Mouse (Mus musculus) neural tube, embryonic 14.5 days (tissue): ENCODE data around the gene Cacnb3. TPM values are rescaled to one million over a fixed set of nuclear protein-coding genes. Genes with fewer than 3 reads are reported as not detected.

ENCODE experiments used
- ATAC-seq: fragments of 200-750 bp; cut with Nextera tagmentation; 2 replicates; pipeline ENCODE4 v1.8.0; 2017; ENCODE audit warnings: low read depth, mild to moderate bottlenecking, moderate TSS enrichment, moderate library complexity
- H3K27ac ChIP-seq: fragments of 300-500 bp; sonication (generic); 2 replicates; pipeline ENCODE4 v1.5.1; 2014; ENCODE audit warnings: low read depth, mild to moderate bottlenecking, control low read depth, low read length, moderate library complexity, mixed read lengths
- H3K27me3 ChIP-seq: fragments of 300-500 bp; sonication (generic); 2 replicates; pipeline ENCODE4 v1.6.1; 2014; ENCODE audit warnings: low read length; ENCODE audit not compliant: control insufficient read depth, insufficient read depth
- H3K36me3 ChIP-seq: fragments of 300-500 bp; sonication (generic); 2 replicates; pipeline ENCODE4 v1.6.1; 2014; ENCODE audit warnings: low read length, mixed read lengths; ENCODE audit not compliant: control insufficient read depth, insufficient read depth
- H3K4me1 ChIP-seq: fragments of 300-500 bp; sonication (generic); 2 replicates; pipeline ENCODE4 v1.6.1; 2014; ENCODE audit warnings: low read length; ENCODE audit not compliant: control insufficient read depth, insufficient read depth
- H3K4me2 ChIP-seq: fragments of 300-500 bp; sonication (generic); 2 replicates; pipeline ENCODE4 v1.6.1; 2014; ENCODE audit warnings: mild to moderate bottlenecking, low read depth, low read length, control low read depth
- H3K4me3 ChIP-seq: fragments of 300-500 bp; sonication (generic); 2 replicates; pipeline ENCODE4 v1.5.1; 2014; ENCODE audit warnings: low read depth, low read length, control low read depth, mixed read lengths
- H3K9ac ChIP-seq: fragments of 300-500 bp; sonication (generic); replicated peaks from 2 replicates; pipeline ENCODE4 v1.6.1; 2014; ENCODE audit warnings: low read depth, mild to moderate bottlenecking, control low read depth, low read length, mixed read lengths
- H3K9me3 ChIP-seq: fragments of 300-500 bp; sonication (generic); 2 replicates; pipeline ENCODE4 v1.6.1; 2016; ENCODE audit warnings: low read length; ENCODE audit not compliant: control insufficient read depth
- WGBS: fragments of 180-500 bp; shearing (Covaris S2); extraction: QIAGEN DNeasy Blood & Tissue Kit; methylation state at CpG from one replicate; pipeline ENCODE4 v1.1.7; 2014; 5-methylcytosine and 5-hydroxymethylcytosine counted together
- polyA plus RNA-seq: library from polyadenylated mRNA; unstranded; fragments of >200 nt; fragmentation: Nextera tagmentation; extraction: Ambion mirVana; gene quantifications from 2 replicates; pipeline ENCODE4 v1.2.1, GENCODE M21; 2014

The Cacnb3 gene
- polyA plus RNA-seq, 1 experiment from 2014 or later: 84.9 TPM

GRCm38 (mm10) chr15:98607557-98607956 is 23.1 kb upstream of the Cacnb3 start:
- H3K27me3 ChIP-seq: no peaks in the 10 kb centered on the region
- no peak overlapping the region for H3K27ac ChIP-seq
- H3K4me3 ChIP-seq: peak overlapping the region; percentile 68
- 10% methylated on average over 4 of the region's 4 CpGs for WGBS
- H3K4me2 ChIP-seq: peak overlapping the region; percentile 83; the same call in 1 of the 2 replicates
- H3K9ac ChIP-seq: no peak overlapping the region
- no peak for ATAC-seq
- H3K9me3 ChIP-seq: no peaks in the 10 kb centered on the region
- H3K4me1 ChIP-seq: peaks cover 26% of the 10 kb centered on the region
- H3K36me3 ChIP-seq: peaks cover 14% of the 10 kb centered on the region

- ATAC-seq: no peak
- Histone ChIP-seq H3K4me1 (peaks cover 21% of the 10 kb centered on the region), H3K9me3 (no peaks in the 10 kb centered on the region), H3K27me3 (no peaks in the 10 kb centered on the region), H3K9ac (peak overlapping the region; percentile 88), H3K4me3 (peak overlapping the region; percentile 68), H3K36me3 (peaks cover 13% of the 10 kb centered on the region), H3K27ac (no peak overlapping the region), H3K4me2 (peak overlapping the region; percentile 83)
- WGBS: 17% methylated on average over 7 of the region's 10 CpGs
Observed at GRCm38 (mm10) chr15:98608058-98608783, 22.4 kb upstream of the Cacnb3 start.

GRCm38 (mm10) chr15:98608784-98609250 is 21.8 kb upstream of the Cacnb3 start:
- ATAC-seq: peak; percentile 25
- Histone ChIP-seq H3K4me2 (peak overlapping the region; percentile 83), H3K27me3 (no peaks in the 10 kb centered on the region), H3K4me3 (peak overlapping the region; percentile 68), H3K9ac (peak overlapping the region; percentile 88), H3K9me3 (no peaks in the 10 kb centered on the region), H3K36me3 (0 out of 2 replicates have a peak, but pooled peaks cover 7% of the 10 kb centered on the region), H3K27ac (peak overlapping the region; percentile 84), H3K4me1 (peaks cover 21% of the 10 kb centered on the region)
- WGBS: 0% methylated on average over 7 of the region's 26 CpGs

GRCm38 (mm10) chr15:98609331-98610130 is 21.1 kb upstream of the Cacnb3 start, which contains the start of gene Adcy6:
TSS of gene Adcy6 (minus strand) at chr15:98610076.
- Histone ChIP-seq H3K9me3 (no peaks in the 10 kb centered on the region), H3K36me3 (no peaks in the 10 kb centered on the region), H3K27me3 (no peaks in the 10 kb centered on the region), H3K4me2 (peak within 1 kb of the TSS; percentile 83), H3K27ac (peak within 1 kb of the TSS; percentile 84), H3K4me1 (peaks cover 23% of the 10 kb centered on the region), H3K4me3 (peak within 1 kb of the TSS; percentile 68), H3K9ac (peak within 1 kb of the TSS; percentile 88)
- under 1% methylated on average over 48 of the region's 75 CpGs for WGBS
- ATAC-seq: peak; percentile 87

- no peak for ATAC-seq
- H3K36me3 ChIP-seq: no peaks in the 10 kb centered on the region
- peak overlapping the region; percentile 88 for H3K9ac ChIP-seq
- H3K4me1 ChIP-seq: peaks cover 26% of the 10 kb centered on the region
- peak overlapping the region; percentile 68 for H3K4me3 ChIP-seq
- H3K27me3 ChIP-seq: no peaks in the 10 kb centered on the region
- 5% methylated on average over 12 of the region's 12 CpGs for WGBS
- peak overlapping the region; percentile 84 for H3K27ac ChIP-seq
- H3K4me2 ChIP-seq: peak overlapping the region; percentile 83
- no peaks in the 10 kb centered on the region for H3K9me3 ChIP-seq
Observed at GRCm38 (mm10) chr15:98610131-98610633, 20.5 kb upstream of the Cacnb3 start.

- no peak overlapping the region for H3K27ac ChIP-seq
- H3K27me3 ChIP-seq: no peaks in the 10 kb centered on the region
- H3K9me3 ChIP-seq: no peaks in the 10 kb centered on the region
- peaks cover 19% of the 10 kb centered on the region for H3K4me1 ChIP-seq
- H3K4me3 ChIP-seq: no peak overlapping the region
- no peak for ATAC-seq
- WGBS: 95% methylated on average over 3 of the region's 3 CpGs
- H3K9ac ChIP-seq: no peak overlapping the region
- H3K4me2 ChIP-seq: no peak overlapping the region
- H3K36me3 ChIP-seq: no peaks in the 10 kb centered on the region
Observed at GRCm38 (mm10) chr15:98612229-98612628, 18.4 kb upstream of the Cacnb3 start.

GRCm38 (mm10) chr15:98614551-98614950 is 16.1 kb upstream of the Cacnb3 start:
- no peaks in the 10 kb centered on the region for H3K9me3 ChIP-seq
- no peak overlapping the region for H3K4me3 ChIP-seq
- H3K9ac ChIP-seq: no peak overlapping the region
- no peak for ATAC-seq
- no peak overlapping the region for H3K4me2 ChIP-seq
- H3K36me3 ChIP-seq: no peaks in the 10 kb centered on the region
- 0 out of 2 replicates have a peak, but pooled peaks cover 5% of the 10 kb centered on the region for H3K4me1 ChIP-seq
- 38% methylated on average over 9 of the region's 9 CpGs for WGBS
- H3K27ac ChIP-seq: no peak overlapping the region
- no peaks in the 10 kb centered on the region for H3K27me3 ChIP-seq

GRCm38 (mm10) chr15:98614971-98615370 is 15.7 kb upstream of the Cacnb3 start:
- Histone ChIP-seq H3K4me2 (no peak overlapping the region), H3K4me3 (no peak overlapping the region), H3K27me3 (no peaks in the 10 kb centered on the region), H3K27ac (no peak overlapping the region), H3K36me3 (no peaks in the 10 kb centered on the region), H3K9ac (no peak overlapping the region), H3K9me3 (no peaks in the 10 kb centered on the region), H3K4me1 (0 out of 2 replicates have a peak, but pooled peaks cover 5% of the 10 kb centered on the region)
- ATAC-seq: no peak
- 47% methylated on average over 6 of the region's 6 CpGs for WGBS
